ENCODE assay signal across 13 mouse cellular contexts in the genomic region with DNA sequence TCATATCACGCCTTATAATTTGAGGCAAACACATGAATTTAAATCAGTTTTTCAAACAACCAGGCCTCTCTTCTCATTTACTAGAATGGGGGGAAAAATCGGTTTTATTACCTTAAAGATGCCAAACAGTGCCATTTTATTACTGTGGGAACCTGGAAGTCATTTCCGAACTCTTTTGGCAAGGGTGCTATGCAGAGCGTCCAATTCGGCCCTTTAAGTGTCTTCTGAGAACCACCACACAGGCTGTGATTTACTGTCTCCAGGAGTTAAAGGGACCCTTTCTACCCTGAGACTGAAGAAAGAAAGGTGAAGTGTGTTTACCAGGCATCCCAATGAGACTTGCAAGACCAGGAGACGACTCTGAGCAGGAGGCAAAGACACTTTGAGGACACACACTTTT.
A peak's percentile ranks its signal among the peaks of the same experiment; 100 is the strongest.
DNase-seq lines count a peak whose midpoint lies in the region; ATAC-seq and TF ChIP-seq lines count a peak whose summit lies in the region.
"Had no signal": no experiment of that assay in that cellular context is flagged by ENCODE, and none has a peak within 500 bp of the region (broad histone marks: within the 10 kb centered on the region; RNA-seq: fewer than 3 reads in every experiment).

No protein-coding gene starts in this region.

- TF ChIP-seq CTCF in bone marrow macrophage, adult 2 months (IDR thresholded peaks at IDR 0.05; ENCODE audit: low read depth, low read length): no peak

- intact Hi-C loops in left cerebral cortex, postnatal 36 days (cut with DNase I): loop anchor here (2.0 kb wide), 1 partner anchor 351 kb away; no protein-coding TSS in a partner anchor

- no peaks in the 10 kb centered on the region for H3K27me3 ChIP-seq in heart, embryonic 15.5 days
- no peaks in the 10 kb centered on the region for H3K27me3 ChIP-seq in heart, embryonic 10.5 days (ENCODE audit: insufficient read depth, poor library complexity, severe bottlenecking)
- no peaks in the 10 kb centered on the region for H3K27me3 ChIP-seq in neural tube, embryonic 14.5 days (ENCODE audit: control insufficient read depth, insufficient read depth, low read length)
- H3K27me3 ChIP-seq: CH12.LX; embryonic facial prominence, embryonic 12.5 days; forebrain, embryonic 15.5 days; hindbrain, embryonic 15.5 days; Patski had no signal

- no peak overlapping the region for H3K4me2 ChIP-seq in heart, embryonic 15.5 days
- no peak overlapping the region for H3K4me2 ChIP-seq in neural tube, embryonic 14.5 days (ENCODE audit: low read depth, low read length)
- H3K4me2 ChIP-seq: embryonic facial prominence, embryonic 12.5 days; forebrain, embryonic 15.5 days; hindbrain, embryonic 15.5 days had no signal

- 76% methylated on average over 6 of the region's 6 CpGs for WGBS in heart, embryonic 15.5 days
- 69% methylated on average over 6 of the region's 6 CpGs for WGBS in heart, embryonic 10.5 days
- 31% methylated on average over 6 of the region's 6 CpGs for WGBS in neural tube, embryonic 14.5 days

- no peak for ATAC-seq in heart, embryonic 15.5 days (replicated peaks; ENCODE audit: insufficient number of reproducible peaks, insufficient read depth, low FRiP score, low read depth)
- peak; percentile 75 for ATAC-seq in neural tube, embryonic 14.5 days (ENCODE audit: low read depth)
- ATAC-seq in megakaryocyte progenitor cell, adult 5-6 weeks (replicated peaks; ENCODE audit: poor library complexity): no peak

- no peaks in the 10 kb centered on the region for H3K36me3 ChIP-seq in heart, embryonic 15.5 days
- H3K36me3 ChIP-seq in heart, embryonic 10.5 days: no peaks in the 10 kb centered on the region
- H3K36me3 ChIP-seq in neural tube, embryonic 14.5 days (ENCODE audit: control insufficient read depth, insufficient read depth, low read length): no peaks in the 10 kb centered on the region
- H3K36me3 ChIP-seq: embryonic facial prominence, embryonic 12.5 days; forebrain, embryonic 15.5 days; hindbrain, embryonic 15.5 days had no signal

- H3K4me1 ChIP-seq in heart, embryonic 15.5 days (replicated peaks): peaks cover 30% of the 10 kb centered on the region
- H3K4me1 ChIP-seq in heart, embryonic 10.5 days: no peaks in the 10 kb centered on the region; the same call in 1 of the 2 replicates
- peaks cover 37% of the 10 kb centered on the region for H3K4me1 ChIP-seq in bone marrow macrophage, adult 2 months (ENCODE audit: control insufficient read depth, insufficient read depth, low read length)
- H3K4me1 ChIP-seq in neural tube, embryonic 14.5 days (ENCODE audit: control insufficient read depth, insufficient read depth, low read length): no peaks in the 10 kb centered on the region
- H3K4me1 ChIP-seq: embryonic facial prominence, embryonic 12.5 days; forebrain, embryonic 15.5 days; hindbrain, embryonic 15.5 days had no signal

- H3K9me3 ChIP-seq in heart, embryonic 15.5 days (replicated peaks): no peaks in the 10 kb centered on the region
- no peaks in the 10 kb centered on the region for H3K9me3 ChIP-seq in heart, embryonic 10.5 days
- no peaks in the 10 kb centered on the region for H3K9me3 ChIP-seq in neural tube, embryonic 14.5 days (ENCODE audit: control insufficient read depth, low read length)
- H3K9me3 ChIP-seq: embryonic facial prominence, embryonic 12.5 days; forebrain, embryonic 15.5 days; hindbrain, embryonic 15.5 days had no signal

- H3K27ac ChIP-seq in heart, embryonic 15.5 days: 0 out of 2 replicates have a peak overlapping the region, but pooled peaks have one; percentile 8
- no peak overlapping the region for H3K27ac ChIP-seq in heart, embryonic 10.5 days
- H3K27ac ChIP-seq in bone marrow macrophage, adult 2 months (ENCODE audit: insufficient read depth, low read depth, low read length): peak overlapping the region; percentile 89
- no peak overlapping the region for H3K27ac ChIP-seq in neural tube, embryonic 14.5 days (ENCODE audit: low read depth, low read length)
- H3K27ac ChIP-seq: embryonic facial prominence, embryonic 12.5 days; forebrain, embryonic 15.5 days; hindbrain, embryonic 15.5 days had no signal

- DNase-seq in heart, embryonic 10.5 days (ENCODE audit: low spot score): no peak
- peak; percentile 54 for DNase-seq in forelimb bud, embryonic 11.5 days (ENCODE audit: low read depth, low spot score)
- no peak for DNase-seq in left cerebral cortex, postnatal 36 days (ENCODE audit: low spot score in 2 of 2)
- DNase-seq: cerebellum, adult 2 months had no signal

- H3K4me3 ChIP-seq in heart, embryonic 15.5 days: no peak overlapping the region
- no peak overlapping the region for H3K4me3 ChIP-seq in heart, embryonic 10.5 days
- H3K4me3 ChIP-seq in bone marrow macrophage, adult 2 months (ENCODE audit: insufficient read depth, low read length): no peak overlapping the region
- no peak overlapping the region for H3K4me3 ChIP-seq in neural tube, embryonic 14.5 days (ENCODE audit: low read depth, low read length)
- H3K4me3 ChIP-seq: embryonic facial prominence, embryonic 12.5 days; forebrain, embryonic 15.5 days; hindbrain, embryonic 15.5 days had no signal

- H3K9ac ChIP-seq in heart, embryonic 15.5 days: no peak overlapping the region
- H3K9ac ChIP-seq in neural tube, embryonic 14.5 days (replicated peaks; ENCODE audit: low read depth, low read length): no peak overlapping the region
- H3K9ac ChIP-seq: embryonic facial prominence, embryonic 12.5 days; forebrain, embryonic 15.5 days; hindbrain, embryonic 15.5 days had no signal

- TF ChIP-seq POLR2A in bone marrow macrophage, adult 2 months (IDR thresholded peaks at IDR 0.05; ENCODE audit: borderline replicate concordance, low read depth, low read length): no peak

Comparison
In these comparisons a context has a peak if more than half of its experiments do, and no peak if none do; other contexts are left out.
1. H3K27ac ChIP-seq: peak in heart, embryonic 15.5 days (single experiment) and bone marrow macrophage, adult 2 months (single experiment); none in heart, embryonic 10.5 days (single experiment) and neural tube, embryonic 14.5 days (single experiment).